Mouse (Mus musculus) small intestine, adult 2 months (tissue): ENCODE data around the gene Nectin2.

ENCODE experiments used
- CTCF ChIP-seq: fragments of 200-500 bp; IDR thresholded peaks from 2 replicates; pipeline ENCODE4 v1.5.1; 2012; ENCODE audit warnings: low read depth, mild to moderate bottlenecking, control low read depth, inconsistent platforms, low read length, moderate library complexity, mixed read lengths; ENCODE audit not compliant: insufficient replicate concordance, insufficient read length; ENCODE audit errors: extremely low read depth
- POLR2A ChIP-seq: fragments of 200-500 bp; IDR thresholded peaks from 2 replicates; pipeline ENCODE4 v1.6.1; 2012; ENCODE audit warnings: low read depth, mild to moderate bottlenecking, control low read depth, inconsistent platforms, low read length, moderate library complexity

DNA sequence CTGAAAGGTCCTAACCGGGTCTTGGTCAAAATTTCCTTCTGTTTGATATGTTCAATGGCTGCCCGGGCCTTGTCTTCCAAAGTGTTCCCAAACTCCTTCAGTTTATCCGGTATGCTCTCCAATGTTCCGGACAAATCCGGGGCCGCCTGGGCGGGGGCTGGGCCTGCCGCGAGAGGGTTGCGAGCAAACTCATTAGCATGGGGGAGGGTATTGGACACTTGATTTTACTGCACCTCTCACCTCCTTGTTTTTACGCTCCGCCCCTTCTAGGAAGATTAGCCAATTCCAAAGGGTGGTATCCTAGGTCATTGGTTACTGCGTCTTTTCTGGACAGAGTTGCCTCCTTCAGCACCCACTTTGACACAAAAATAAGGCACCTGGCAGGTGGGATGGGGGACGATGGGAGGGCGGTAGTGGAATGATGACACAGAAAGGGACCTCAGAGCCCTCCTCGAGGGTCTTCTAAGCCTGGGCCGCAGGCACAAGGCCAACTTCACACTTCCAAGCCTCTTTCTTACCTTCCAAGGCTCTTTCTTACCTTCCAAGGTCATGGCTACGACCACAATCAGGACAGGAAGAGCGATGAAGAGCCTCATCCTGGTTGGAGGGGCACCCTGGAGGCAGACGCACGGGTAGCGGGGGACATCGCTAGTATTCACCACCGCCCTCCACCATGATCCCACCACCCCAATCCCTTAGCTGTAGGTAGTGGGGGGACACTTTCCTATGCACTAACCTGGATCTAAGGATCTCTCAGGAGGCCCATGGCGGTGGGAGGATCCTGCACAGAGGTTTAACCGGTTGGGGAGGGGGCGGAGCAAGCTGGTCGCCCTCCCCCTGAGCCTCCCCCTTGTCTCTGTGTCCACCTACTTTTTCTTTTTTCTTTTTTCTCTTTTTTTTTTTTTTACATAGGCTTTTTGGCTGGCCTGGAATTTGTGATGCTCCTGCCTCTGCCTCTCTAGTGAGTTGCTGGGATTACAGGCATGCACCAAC, 58.1 kb downstream of the Nectin2 start, which contains the start of gene Apoc1:
- no peak for TF ChIP-seq CTCF
- no peak for TF ChIP-seq POLR2A
